Mouse (Mus musculus) c-Kit-positive CD71-negative TER-119-negative erythroid progenitor cells, embryonic 14.5 days (primary cell): ENCODE measurements around the gene Fam20b.

Experiments used
- DNase-seq: peaks from one replicate; pipeline ENCODE4 v3.0.0-alpha.2; 2013; ENCODE audit warnings: low read depth

Gene Fam20b

GRCm38 (mm10) chr1:156730802-156731201 lies 11.9 kb upstream of the Fam20b start:
- no peak for DNase-seq

GRCm38 (mm10) chr1:156727234-156728108 lies 8.6 kb upstream of the Fam20b start:
- no peak for DNase-seq

GRCm38 (mm10) chr1:156722089-156722488 lies 3.2 kb upstream of the Fam20b start:
- DNase-seq, result no peak

- DNase-seq, result no peak
Observed at GRCm38 (mm10) chr1:156720046-156720445, 1.2 kb upstream of the Fam20b start.

GRCm38 (mm10) chr1:156718286-156718949 lies 468 bp downstream of the Fam20b start:
- peak; percentile 34 for DNase-seq

GRCm38 (mm10) chr1:156717751-156718285 lies 1.1 kb downstream of the Fam20b start:
- DNase-seq, result no peak

GRCm38 (mm10) chr1:156716681-156717080 lies 2.2 kb downstream of the Fam20b start:
- DNase-seq, result no peak

- no peak for DNase-seq
Observed at GRCm38 (mm10) chr1:156710472-156711098, 8.3 kb downstream of the Fam20b start.

GRCm38 (mm10) chr1:156708672-156709071 lies 10.2 kb downstream of the Fam20b start:
- DNase-seq, result no peak

GRCm38 (mm10) chr1:156705696-156706285 lies 13.1 kb downstream of the Fam20b start:
- DNase-seq, result no peak

- no peak for DNase-seq
Observed at GRCm38 (mm10) chr1:156703444-156703843, 15.4 kb downstream of the Fam20b start.

GRCm38 (mm10) chr1:156702151-156702550 lies 16.7 kb downstream of the Fam20b start:
- DNase-seq, result no peak

- no peak for DNase-seq
Observed at GRCm38 (mm10) chr1:156686025-156686661, 32.7 kb downstream of the Fam20b start.

- DNase-seq, result no peak
Observed at GRCm38 (mm10) chr1:156679599-156679998, 39.3 kb downstream of the Fam20b start.

- DNase-seq, result no peak
Observed at GRCm38 (mm10) chr1:156677230-156677629, 41.7 kb downstream of the Fam20b start.

GRCm38 (mm10) chr1:156676596-156676995 lies 42.3 kb downstream of the Fam20b start:
- no peak for DNase-seq

- DNase-seq, result peak; percentile 65
Observed at GRCm38 (mm10) chr1:156676171-156676570, 42.7 kb downstream of the Fam20b start.

- peak; percentile 59 for DNase-seq
Observed at GRCm38 (mm10) chr1:156674195-156675000, 44.5 kb downstream of the Fam20b start, which contains the start of gene Tor3a. Gene Tor3a, minus strand, starts transcription at chr1:156674356.

- DNase-seq, result no peak
Observed at GRCm38 (mm10) chr1:156673476-156674194, 45.3 kb downstream of the Fam20b start.
